Mouse (Mus musculus): ENCODE results near the gene Creg2.

- TF ChIP-seq POLR2A (IDR thresholded peaks at IDR 0.05; ENCODE audit: extremely low read depth, insufficient read depth, low read length) (no peak), CTCF (IDR thresholded peaks at IDR 0.05; ENCODE audit: low read depth, low read length) (no peak)
These were observed 65.9 kb downstream of the Creg2 start for GRCm38 (mm10) chr1:39585416-39585815.
